Mouse (Mus musculus) brain, adult 2 months (tissue): ENCODE results near the gene Ccdc96.

ENCODE experiments used
- DNase-seq: peaks from one replicate; pipeline ENCODE4 v3.0.0; 2011; ENCODE audit warnings: low read depth, low spot score

Gene Ccdc96

DNA sequence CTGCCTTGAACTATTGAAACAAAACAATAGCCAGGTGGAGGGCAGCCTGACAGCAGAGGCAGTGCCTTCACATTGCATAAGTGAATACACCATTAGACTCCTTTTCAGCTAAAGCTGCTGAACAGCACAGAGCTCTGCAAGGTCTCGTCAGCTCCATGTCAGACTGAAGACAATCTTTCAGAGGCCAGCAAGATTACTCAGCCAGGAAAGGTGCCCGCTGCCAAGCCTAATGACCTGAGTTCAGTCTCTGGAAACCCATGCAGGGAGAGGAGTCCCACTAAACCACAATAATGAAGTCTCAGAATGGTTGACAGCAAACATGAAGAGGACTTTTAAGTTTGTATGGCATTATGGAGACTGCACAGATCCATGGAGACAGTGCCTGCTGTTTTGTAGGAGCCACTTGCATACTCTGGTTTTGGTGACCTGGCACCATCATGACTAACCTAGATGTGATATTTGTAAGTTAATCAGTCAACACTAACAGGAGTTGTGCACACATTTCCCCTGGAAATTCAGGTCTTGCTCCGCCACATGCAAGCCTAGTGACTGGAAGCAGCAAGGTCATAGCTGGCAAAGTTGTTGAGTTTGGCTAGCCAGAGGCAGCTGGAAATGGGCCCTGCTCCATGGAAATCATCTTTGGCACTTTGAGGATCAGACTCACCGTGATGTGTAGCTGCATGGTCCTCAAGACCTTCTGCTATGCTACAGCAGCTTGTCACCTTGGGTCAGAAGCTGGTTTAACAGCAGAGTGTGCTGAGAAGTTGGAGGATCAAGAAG lies 11.3 kb upstream of the Ccdc96 start:
- no peak for DNase-seq

DNA sequence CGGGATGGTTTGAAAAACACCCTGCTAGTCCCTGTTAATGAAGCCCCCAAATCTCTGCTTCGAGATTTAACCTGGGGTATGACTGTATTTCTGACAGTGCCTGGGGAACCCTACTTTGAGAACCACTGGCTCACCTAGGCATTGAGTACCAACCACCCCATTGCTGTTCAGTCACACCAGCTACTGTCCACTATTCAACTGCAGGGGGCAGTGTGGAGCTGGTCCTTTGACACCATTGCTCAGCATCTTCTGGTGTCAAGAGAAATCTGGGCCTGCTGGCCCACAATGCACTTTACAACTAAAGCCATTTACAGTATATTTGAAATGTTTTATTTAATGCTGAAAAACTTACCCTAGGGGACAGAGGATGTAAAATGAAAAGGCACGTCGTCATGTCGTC lies 10.1 kb upstream of the Ccdc96 start:
- peak; percentile 81 for DNase-seq

DNA sequence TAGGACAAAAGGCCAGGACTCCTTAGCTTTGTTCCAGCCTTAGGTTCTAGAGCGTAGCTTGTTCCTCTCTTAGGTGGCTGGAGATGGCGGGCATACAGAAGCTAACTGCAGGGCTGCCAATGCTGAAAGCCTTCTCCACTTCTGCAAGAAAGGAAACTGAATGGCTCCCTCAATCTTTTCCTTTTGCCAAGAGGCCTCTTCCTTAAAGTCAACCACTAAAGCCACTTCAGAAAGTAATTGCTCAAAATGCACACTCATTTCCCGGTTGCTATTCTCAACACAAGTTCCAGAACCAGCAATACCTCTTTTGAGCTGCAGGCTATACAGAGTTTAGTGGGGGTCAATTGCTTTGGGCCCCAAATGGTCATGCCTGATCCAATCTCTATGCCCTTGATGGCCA lies 6.9 kb upstream of the Ccdc96 start:
- DNase-seq: no peak

DNA sequence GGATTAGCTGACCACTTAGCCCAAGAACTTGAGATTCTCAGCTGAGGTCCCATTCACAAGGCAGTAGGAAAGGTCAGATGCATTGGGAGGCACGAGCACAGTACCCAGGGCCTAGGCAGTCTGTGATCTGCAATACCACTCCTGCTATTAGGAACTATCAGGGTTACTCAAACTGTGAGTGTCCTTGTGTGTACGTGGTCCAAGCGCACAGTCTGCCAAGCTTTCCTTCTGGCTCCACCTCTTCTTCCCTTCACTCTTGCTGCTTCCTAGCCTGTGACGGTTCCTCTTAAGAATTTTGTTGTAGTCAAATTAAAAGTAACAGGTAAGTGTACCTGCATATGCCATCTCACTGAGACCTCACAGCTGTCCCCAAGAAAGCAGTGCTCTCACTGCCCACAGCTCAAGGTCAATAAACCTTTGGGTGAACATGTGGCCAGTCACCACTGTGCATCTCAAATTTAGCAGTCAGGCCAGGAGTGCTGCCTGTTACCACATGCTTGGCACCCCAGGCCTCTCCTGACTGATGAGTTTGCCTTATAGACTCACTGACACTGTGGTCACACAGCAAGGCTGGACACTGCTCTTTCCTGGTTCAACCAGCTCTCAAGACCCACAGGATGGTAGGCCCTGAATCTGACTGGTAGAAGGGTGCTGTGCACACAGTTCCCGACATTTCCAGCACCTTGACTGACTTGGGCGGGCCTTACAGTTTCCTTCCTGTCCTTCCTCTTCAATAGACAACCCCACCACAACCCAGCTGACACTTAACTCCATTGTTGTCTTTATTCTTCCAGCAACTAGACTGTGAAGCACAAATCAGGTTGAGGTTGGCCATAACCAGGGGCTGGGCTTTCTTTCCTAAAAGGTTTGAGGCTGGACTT lies 5.6 kb upstream of the Ccdc96 start:
- DNase-seq: no peak

DNA sequence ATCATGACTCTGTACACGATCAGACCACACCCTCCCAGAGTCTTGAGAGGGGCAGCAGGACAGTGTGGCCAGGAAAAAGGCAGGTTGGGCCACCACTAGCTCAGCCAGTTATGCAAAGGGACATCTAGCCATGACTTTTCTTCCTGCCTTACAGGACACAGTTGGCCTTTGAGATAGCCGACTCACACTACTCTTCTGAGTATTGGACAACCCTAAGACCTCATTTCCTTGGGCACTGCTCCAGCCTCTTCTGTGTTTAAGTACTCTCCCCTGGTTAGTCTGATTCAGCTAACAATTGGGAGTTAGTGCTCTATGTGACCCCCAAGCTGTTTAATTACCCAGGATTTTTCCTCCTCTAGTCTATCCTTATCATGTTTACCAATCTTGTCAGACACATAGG lies 4.7 kb upstream of the Ccdc96 start:
- no peak for DNase-seq

DNA sequence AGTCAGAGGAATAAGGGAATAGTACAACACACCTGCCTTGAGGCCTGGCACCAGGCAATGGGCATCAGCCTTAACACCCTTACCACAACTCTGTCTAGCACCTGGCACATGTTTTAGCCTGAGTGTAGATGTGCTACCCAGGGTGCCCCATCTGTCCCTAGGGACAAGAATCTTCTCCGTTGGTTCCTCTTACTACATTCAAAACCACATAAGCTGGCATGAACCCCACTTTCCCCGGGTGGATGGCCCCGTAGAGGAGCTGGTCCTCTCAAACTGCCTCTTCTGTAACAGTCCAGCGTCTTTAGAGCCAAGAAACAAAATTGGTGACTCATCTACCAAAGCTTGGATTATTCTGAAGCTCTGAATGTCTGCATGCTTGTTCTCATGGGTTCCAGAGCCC lies 4.0 kb upstream of the Ccdc96 start:
- no peak for DNase-seq

DNA sequence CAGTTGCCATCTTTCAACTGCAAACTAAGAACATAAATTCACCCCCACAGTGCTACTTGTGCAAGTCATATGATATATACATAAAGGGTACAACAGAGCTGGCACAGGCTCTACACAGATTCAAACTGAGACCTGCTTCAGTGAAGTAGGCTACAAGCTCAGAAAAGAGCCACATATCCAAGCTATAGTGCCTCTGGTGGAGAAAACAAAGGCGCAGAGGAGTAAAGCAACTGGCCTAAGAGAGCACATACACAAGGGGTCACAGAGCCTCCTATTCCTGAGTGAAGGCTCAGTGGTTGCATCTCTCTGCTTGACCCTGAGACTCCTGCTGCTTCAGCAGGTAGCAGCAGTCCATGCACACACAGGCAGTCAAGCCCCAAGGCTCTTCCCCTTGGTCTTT lies 3.3 kb upstream of the Ccdc96 start:
- DNase-seq: no peak

DNA sequence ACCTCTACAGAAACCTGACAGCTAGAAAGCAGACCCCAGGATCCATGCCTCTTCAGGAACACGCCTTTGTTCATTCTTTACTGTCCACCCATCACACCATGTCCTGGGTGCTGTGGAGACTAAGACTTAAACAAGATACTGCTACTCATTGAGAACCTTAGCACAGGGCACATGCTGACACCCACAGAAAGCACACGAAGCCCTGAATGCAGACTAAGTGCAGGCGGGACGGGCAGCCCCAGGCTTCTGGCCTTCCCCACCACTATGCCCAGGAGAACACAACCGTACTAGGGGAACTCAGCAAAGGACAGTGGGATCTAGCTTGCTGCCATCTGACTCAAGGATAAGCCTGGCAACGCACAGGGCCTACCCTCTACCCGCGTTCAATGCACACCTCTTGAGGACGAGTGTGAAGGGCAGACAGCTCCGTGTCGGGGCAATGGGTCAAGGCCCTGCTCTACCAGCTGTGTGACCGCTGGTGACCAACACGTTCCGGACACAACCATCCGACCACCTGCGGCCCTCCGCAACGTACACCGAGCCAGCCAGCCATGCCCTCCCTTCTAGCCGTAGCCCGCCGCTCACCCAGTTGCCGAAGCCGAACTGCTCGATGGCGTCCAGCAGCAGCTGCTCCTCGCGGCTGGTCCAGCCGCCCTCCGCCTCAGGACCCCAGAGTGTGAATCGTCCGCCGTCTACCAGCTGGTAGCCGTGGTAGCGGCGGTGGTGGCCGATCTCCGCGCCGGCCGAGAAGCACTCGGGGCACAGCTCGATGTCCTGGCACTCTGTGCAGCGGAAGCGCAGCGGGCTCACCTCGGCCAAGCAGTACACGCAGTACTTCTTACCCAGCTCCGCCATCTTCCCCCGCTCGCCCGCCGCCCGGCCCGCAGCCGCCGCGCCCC lies 936 bp upstream of the Ccdc96 start:
- peak; percentile 53 for DNase-seq

DNA sequence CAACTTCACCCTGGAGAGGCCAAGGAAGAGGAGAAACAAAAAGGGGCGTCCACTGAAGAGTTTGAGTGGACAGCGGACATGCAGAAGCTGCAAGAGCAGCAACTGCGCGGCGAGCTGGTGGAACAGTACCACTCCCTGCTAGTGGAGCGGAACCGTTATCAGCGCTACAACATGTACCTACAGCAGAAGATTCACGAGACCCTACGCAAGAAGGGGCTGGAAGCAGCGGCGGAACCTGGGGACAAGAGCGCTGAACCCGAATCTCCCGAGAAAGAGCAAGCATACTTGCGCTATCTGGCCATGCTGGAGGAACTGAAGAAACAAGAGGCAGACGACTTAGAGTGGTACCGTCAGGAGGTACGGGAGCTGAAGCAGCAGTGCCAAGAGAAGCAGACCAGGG lies 918 bp downstream of the Ccdc96 start:
- DNase-seq: no peak

DNA sequence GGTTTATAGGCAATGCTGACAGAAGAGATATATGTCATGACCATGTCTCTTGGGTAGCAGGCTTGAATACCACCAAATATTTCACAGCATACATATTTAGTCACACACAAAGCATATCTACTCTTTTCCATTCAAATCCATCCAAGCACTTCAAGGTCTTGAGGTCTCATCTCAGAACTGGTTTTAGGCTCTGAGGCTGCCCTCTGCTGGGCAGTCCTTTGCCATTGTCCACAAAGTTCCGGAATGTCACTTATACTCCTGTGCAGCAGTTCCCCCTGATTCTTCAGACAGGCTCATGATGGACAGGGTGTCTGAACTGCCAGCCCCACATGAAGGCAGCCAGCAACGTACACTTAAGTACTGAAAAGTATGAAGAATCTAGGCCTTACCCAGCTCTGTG lies 4.8 kb downstream of the Ccdc96 start:
- peak; percentile 55 for DNase-seq

DNA sequence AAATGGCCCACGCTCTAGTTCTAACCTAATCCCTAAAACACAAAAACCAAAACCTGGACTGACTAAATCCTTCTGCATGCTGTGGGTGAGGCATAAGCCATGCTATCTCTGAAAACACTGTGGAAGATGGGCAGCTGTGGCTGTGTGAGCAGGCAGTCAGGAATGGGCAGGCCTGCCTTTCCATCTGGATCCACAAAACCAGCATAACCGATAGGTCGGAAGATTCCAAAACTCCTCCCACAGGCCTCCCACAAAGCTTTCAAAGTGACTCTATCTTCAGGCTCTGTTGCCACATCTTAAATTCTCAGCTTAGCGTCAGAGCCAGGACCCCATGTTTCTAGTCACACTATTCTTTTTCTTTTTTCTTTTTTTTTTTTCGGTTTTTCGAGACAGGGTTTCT lies 9.5 kb downstream of the Ccdc96 start:
- DNase-seq: peak; percentile 80

DNA sequence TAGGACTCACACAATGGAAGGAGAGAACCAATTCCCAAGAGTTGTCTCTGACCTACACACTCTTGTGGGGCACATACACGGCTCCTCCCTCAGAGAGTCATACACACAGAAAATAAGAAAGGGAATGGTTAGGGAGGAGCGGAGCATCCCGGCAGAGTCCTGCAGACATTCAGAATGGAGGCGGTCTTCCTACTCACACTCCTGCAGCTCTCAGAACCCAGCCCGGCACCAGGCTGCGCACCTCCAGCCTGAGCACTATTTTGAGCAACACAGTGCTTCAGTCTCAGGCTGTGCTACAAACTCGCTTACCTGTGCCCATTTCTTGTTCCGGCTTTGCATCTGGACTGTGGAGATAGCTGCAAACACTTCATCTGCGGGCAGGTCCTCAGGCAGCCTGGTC lies 10.3 kb downstream of the Ccdc96 start:
- peak; percentile 66 for DNase-seq

DNA sequence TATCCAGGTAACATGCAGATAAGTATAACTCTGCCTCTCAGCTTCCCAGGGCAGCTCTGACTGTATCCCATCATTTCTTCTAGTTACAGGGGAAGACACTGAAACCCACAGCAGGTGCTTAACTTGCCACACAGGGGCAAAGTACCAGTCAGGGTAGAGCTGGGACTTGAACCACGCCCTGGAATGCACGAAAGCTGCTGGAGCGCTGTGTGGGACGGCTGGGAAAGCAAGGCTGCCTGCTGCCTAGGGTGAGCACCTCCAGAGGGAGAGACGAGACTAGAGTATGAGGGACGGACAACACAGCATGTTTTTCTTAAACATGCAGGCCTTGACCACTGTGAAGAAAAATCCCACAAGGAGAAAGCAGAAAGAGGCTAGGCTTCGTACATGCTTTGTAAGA lies 20.8 kb downstream of the Ccdc96 start:
- DNase-seq: no peak

DNA sequence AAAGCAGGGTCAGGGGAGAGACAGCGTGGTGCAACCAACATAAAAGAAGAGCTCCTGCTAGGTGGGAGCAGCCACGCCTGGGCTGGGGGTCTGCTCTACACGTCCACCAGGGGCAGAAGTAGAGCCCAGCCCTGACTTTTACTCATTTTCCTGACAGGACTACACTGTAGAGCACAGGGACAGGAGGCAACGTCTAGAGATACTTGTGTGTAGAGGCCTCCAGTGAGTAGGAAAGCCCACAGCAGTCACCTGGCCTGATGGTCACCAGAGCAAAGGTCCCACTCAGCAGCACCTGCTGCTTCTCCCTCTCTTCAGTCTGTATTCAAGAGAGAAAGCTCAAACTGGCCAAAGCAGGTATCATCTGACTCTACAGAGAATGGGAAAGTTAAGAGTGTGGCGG lies 21.3 kb downstream of the Ccdc96 start:
- DNase-seq: no peak

DNA sequence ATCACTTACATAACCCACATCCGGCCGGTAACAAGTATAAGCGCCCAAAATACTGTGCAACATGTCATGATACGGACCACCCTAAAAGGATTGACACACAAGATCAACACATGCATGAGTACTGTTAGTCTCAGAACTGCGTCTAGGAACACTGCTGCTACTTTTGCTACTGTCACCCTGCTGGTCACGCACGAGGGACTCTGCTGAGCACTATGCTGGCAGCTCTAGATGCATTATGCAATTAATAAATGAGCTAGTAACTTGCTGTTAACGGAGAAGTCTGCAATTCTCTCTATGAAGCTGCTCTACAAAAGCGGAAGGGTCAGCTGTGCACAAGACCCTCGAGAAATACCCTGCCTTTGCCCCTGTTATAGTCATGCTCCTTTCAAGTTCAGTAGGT lies 24.0 kb downstream of the Ccdc96 start:
- no peak for DNase-seq

DNA sequence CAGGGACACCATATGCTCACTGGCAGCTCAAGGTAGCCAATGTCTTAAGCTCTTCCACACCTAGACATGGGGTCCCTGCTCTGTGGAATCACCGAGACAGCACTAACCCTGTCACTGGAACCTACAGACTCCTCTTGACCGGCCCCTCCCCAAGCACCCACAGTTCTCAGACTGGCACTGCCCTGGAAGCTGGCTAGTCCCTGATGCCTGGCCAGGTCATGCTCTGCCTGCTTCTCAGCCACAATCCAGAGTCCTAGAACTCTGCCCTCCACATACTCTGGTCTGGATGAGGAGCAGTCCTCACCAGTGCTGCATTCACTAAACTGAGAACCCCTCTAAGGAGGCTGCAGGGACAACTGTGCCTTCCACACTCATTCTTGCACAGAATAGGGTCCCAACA lies 26.6 kb downstream of the Ccdc96 start:
- DNase-seq: no peak

DNA sequence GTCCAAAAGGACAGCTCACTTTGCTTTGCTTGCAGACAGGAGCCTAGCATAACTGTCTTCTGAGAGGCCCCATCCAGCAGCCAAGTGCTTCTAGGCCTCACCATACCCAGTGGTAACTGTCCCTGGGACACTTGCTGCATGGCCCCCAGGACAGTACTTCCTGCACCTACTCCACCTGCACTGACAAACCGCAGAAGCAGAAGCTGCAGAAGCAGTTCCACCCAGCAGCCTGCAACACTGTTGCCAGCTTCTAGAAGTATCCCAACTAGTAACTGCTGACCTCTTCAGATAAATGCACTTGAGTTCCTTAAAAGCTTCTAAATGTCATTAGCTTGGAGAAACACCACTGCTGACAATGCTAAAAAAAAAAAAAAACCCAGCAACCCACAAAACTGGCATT lies 30.7 kb downstream of the Ccdc96 start:
- DNase-seq: peak; percentile 48

DNA sequence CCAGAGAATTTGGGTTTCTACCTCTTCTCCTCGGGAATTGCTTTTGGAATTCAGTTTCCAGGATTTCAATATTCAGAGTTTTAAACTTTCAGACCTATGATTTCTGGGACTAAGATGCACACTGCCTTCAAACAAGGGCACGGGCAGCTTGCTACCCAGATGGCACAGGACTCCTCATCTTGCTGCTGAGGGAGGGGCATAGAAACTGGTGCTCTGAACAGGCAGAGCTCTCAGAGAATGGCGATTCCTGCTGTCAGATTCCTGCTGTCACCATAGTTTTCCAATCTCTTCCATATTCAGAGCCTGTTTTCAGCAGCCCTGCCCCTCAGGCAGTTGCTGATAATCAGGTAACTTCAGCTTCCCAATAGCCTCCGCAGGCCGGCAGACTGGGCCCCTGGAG lies 31.2 kb downstream of the Ccdc96 start:
- peak; percentile 50 for DNase-seq

DNA sequence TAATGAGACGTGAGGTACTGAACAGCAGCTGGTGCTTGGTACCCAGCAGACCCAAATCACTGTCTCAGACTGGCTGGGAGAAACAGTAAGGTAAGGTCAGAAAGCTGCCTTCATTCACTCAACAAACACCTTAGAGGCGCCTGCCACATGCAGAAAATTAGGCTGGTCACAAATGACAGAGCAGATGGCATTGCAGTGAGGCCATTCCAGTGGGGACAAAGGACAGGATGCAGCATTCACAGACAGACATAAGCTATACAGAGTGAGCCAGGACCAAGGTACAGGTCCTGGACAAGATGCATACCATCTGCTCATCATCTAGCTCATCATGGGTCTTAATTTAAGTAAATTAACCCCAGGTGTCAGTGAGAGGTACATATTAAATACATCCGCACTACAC lies 33.2 kb downstream of the Ccdc96 start:
- DNase-seq: peak; percentile 73

DNA sequence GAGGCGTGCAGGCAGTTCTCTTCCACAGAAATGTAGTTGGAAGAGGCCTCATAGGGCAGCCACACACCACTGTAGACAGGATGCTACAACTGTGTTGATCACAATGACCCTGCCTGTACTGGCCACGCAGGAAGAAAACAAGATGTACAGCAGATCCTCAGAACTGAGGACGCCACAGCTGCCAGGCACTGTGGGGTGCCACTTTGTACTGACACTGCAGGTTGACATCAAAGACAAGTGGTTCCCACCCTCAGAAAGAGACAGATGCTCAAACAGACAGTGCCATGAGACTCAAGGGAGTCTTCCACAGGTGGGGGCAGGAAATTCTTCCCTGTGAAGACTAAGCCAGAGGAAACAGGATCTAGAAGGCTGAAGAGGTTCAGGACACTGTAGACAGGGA lies 35.4 kb downstream of the Ccdc96 start:
- no peak for DNase-seq

DNA sequence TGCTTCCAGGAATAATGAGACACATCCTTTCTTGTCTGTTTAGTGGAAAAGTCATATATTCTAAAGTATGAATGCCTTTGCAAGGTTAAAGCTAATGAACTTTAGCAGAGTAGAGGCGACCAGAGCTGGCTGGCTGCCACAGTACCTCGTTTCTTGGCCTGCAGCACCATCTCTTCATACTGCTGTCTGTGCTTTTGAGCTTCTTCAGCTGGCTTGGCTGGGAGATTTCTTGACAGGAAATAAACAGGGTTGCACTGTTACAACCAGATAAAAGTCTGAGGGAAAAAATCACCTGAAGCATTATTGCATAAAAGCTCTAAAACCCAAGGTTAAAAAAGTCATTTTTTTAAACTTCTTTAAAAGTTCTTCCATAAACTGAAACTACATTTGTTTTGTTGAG lies 38.4 kb downstream of the Ccdc96 start:
- no peak for DNase-seq

DNA sequence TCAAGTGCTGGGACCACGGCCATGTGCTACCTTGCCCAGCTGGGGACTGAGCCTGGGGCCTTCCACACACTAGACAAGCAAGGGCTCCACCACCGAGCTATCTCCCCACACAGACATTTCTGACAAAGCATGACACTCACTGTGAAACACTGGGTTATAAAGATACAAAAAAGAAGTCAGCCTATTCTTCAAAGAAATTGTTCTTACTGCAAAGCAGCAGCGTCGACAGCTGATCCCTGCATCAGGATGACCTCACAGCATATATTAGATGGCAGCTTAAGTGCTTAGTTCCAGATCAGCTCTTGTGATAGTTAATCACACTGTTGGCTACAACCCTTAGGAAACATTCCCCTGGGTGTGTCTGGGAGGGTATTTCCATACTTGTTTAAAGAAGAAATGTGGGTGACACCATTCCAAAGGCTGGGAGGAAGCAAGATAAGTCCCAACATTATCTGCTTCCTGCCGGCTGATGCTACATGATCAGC lies 38.9 kb downstream of the Ccdc96 start:
- no peak for DNase-seq
